Mouse (Mus musculus): ENCODE results near the gene Jak1.

- TF ChIP-seq POLR2A (IDR thresholded peaks at IDR 0.05; ENCODE audit: low read depth, low read length) (no peak), CTCF (conservative IDR thresholded peaks at IDR 0.05; ENCODE audit: insufficient read depth, insufficient read length, low read depth, low read length) (no peak)
Observed at GRCm38 (mm10) chr4:101160821-101161220, 104.3 kb downstream of the Jak1 start.

Measured in kidney, adult 2 months (tissue).